Mouse (Mus musculus) lung, embryonic 14.5 days (tissue): ENCODE results near the gene Rundc3a. TPM values are rescaled to one million over a fixed set of nuclear protein-coding genes. Genes with fewer than 3 reads are reported as not detected.
A peak's percentile ranks its signal among the peaks of the same experiment; 100 is the strongest.

ENCODE experiments used
- ATAC-seq: fragments of 200-750 bp; cut with Nextera tagmentation; 2 replicates; pipeline ENCODE4 v1.8.0; 2017; ENCODE audit warnings: mild to moderate bottlenecking, moderate TSS enrichment, moderate library complexity; ENCODE audit not compliant: insufficient read depth
- DNase-seq: peaks from one replicate; pipeline ENCODE4 v3.0.0-alpha.2; 2015
- H3K27ac ChIP-seq: fragments of 300-500 bp; sonication (generic); 2 replicates; pipeline ENCODE4 v1.5.1; 2014; ENCODE audit warnings: low read depth, mild to moderate bottlenecking, moderate library complexity
- H3K27me3 ChIP-seq: fragments of 300-500 bp; sonication (generic); 2 replicates; pipeline ENCODE4 v1.6.1; 2014; ENCODE audit warnings: low read length, control low read depth; ENCODE audit not compliant: insufficient read depth
- H3K36me3 ChIP-seq: fragments of 300-500 bp; sonication (generic); 2 replicates; pipeline ENCODE4 v1.6.1; 2014; ENCODE audit warnings: control low read depth; ENCODE audit not compliant: insufficient read depth
- H3K4me1 ChIP-seq: fragments of 300-500 bp; sonication (generic); 2 replicates; pipeline ENCODE4 v1.6.1; 2014; ENCODE audit warnings: antibody characterized with exemption, control low read depth; ENCODE audit not compliant: insufficient read depth
- H3K4me2 ChIP-seq: fragments of 300-500 bp; sonication (generic); 2 replicates; pipeline ENCODE4 v1.6.1; 2014; ENCODE audit warnings: mild to moderate bottlenecking
- H3K4me3 ChIP-seq: fragments of 300-500 bp; sonication (generic); 2 replicates; pipeline ENCODE4 v1.5.1; 2014; ENCODE audit warnings: low read depth, low read length
- H3K9ac ChIP-seq: fragments of 300-500 bp; sonication (generic); 2 replicates; pipeline ENCODE4 v1.6.1; 2014
- H3K9me3 ChIP-seq: fragments of 300-500 bp; sonication (generic); 2 replicates; pipeline ENCODE4 v1.6.1; 2016; ENCODE audit warnings: low read depth, low read length, control low read depth
- CTCF ChIP-seq: IDR thresholded peaks from 2 replicates; pipeline ENCODE4 v1.5.1; 2016; ENCODE audit warnings: antibody characterized with exemption, low read depth
- WGBS: fragments of 180-500 bp; shearing (Covaris S2); extraction: QIAGEN DNeasy Blood & Tissue Kit; methylation state at CpG from one replicate; pipeline ENCODE4 v1.1.7; 2014; 5-methylcytosine and 5-hydroxymethylcytosine counted together
- polyA plus RNA-seq: library from polyadenylated mRNA; unstranded; fragments of >200 nt; fragmentation: Nextera tagmentation; extraction: Ambion mirVana; gene quantifications from 2 replicates; pipeline ENCODE4 v1.2.1, GENCODE M21; 2014

Rundc3a gene
- polyA plus RNA-seq, 1 experiment from 2014 or later = 1.1 TPM

GRCm38 (mm10) chr11:102400513-102401084, 7.4 kb downstream of the Rundc3a start:
- 19% methylated on average over 12 of the region's 12 CpGs for WGBS
- 0 out of 2 replicates have a peak, but pooled peaks cover 6% of the 10 kb centered on the region for H3K4me1 ChIP-seq
- no peak overlapping the region for H3K9ac ChIP-seq
- no peak overlapping the region; the same call in 1 of the 2 replicates for H3K4me3 ChIP-seq
- no peak for ATAC-seq
- no peak for DNase-seq
- TF ChIP-seq CTCF = no peak
- peaks cover 29% of the 10 kb centered on the region for H3K36me3 ChIP-seq
- H3K9me3 ChIP-seq = no peaks in the 10 kb centered on the region
- peaks cover 47% of the 10 kb centered on the region for H3K27me3 ChIP-seq
- H3K27ac ChIP-seq = no peak overlapping the region
- no peak overlapping the region for H3K4me2 ChIP-seq

DNA sequence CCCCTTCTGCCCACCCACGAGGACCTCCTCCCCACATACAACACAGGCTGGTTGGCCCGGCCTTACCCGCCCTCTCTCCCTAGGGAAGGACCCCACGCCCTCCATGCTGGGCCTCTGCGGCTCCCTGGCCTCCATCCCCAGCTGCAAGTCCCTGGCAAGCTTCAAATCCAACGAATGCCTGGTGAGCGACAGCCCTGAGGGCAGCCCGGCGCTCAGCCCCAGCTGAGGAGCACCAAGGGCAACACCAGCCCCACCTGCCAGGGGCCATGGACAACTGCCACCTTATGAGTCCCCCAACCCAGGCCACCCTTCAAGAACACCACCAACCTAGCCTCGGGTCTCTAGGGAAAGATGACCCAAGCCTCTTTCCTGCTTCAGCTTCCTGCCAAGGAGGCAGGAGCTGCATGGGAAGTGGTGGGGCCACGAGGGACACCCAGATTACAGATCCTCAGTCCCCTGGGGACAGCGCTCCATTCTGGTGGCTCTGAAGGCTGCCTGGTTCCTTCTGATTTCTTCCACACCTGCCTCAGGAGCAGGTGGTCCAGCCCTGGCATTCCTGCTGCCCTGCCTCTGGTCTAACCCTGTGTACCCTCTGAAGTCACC, 8.8 kb downstream of the Rundc3a start:
- Histone ChIP-seq H3K27ac (no peak overlapping the region), H3K4me3 (no peak overlapping the region), H3K27me3 (peaks cover 44% of the 10 kb centered on the region), H3K9ac (no peak overlapping the region), H3K4me2 (no peak overlapping the region), H3K9me3 (no peaks in the 10 kb centered on the region), H3K4me1 (peaks cover 13% of the 10 kb centered on the region; the same call in 1 of the 2 replicates), H3K36me3 (peaks cover 29% of the 10 kb centered on the region)
- DNase-seq (no peak), ATAC-seq (no peak)
- TF ChIP-seq CTCF = no peak
- 58% methylated on average over 12 of the region's 12 CpGs for WGBS

DNA sequence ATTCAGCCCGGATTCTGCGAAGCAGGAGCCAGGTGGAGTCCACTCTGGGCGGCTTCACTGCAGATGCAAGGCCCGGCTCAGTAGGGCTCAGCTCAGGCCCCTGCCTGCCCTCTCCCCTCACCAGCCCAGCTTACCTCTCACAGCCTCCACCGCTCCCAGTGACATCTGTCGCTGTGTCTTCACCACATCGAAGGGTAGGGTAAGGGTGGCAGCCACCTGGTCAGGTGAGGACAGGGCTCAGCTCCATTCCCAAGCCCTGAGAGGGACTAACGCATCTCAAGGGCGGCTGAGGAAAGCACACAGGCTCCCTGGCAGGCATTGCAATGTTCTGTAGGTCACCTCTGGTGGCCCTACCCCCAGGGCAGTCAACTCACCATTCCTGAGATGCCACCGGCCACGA, 10.5 kb downstream of the Rundc3a start:
- DNase-seq (no peak), ATAC-seq (no peak)
- Histone ChIP-seq H3K9me3 (no peaks in the 10 kb centered on the region), H3K36me3 (peaks cover 29% of the 10 kb centered on the region), H3K27me3 (peaks cover 31% of the 10 kb centered on the region), H3K9ac (no peak overlapping the region), H3K4me2 (no peak overlapping the region), H3K4me1 (peaks cover 13% of the 10 kb centered on the region; the same call in 1 of the 2 replicates), H3K4me3 (no peak overlapping the region), H3K27ac (no peak overlapping the region)
- no peak for TF ChIP-seq CTCF
- WGBS = 94% methylated on average over 11 of the region's 11 CpGs

- ATAC-seq = no peak
- H3K4me1 ChIP-seq = peaks cover 12% of the 10 kb centered on the region; the same call in 1 of the 2 replicates
- H3K36me3 ChIP-seq = peaks cover 29% of the 10 kb centered on the region
- 69% methylated on average over 18 of the region's 18 CpGs for WGBS
- H3K4me2 ChIP-seq = peak overlapping the region; percentile 7
- H3K9me3 ChIP-seq = no peaks in the 10 kb centered on the region
- no peak for DNase-seq
- no peak overlapping the region for H3K4me3 ChIP-seq
- TF ChIP-seq CTCF = no peak
- no peak overlapping the region for H3K27ac ChIP-seq
- no peak overlapping the region for H3K9ac ChIP-seq
- peaks cover 24% of the 10 kb centered on the region for H3K27me3 ChIP-seq
Measured at GRCm38 (mm10) chr11:102404161-102405010, 11.2 kb downstream of the Rundc3a start.

DNA sequence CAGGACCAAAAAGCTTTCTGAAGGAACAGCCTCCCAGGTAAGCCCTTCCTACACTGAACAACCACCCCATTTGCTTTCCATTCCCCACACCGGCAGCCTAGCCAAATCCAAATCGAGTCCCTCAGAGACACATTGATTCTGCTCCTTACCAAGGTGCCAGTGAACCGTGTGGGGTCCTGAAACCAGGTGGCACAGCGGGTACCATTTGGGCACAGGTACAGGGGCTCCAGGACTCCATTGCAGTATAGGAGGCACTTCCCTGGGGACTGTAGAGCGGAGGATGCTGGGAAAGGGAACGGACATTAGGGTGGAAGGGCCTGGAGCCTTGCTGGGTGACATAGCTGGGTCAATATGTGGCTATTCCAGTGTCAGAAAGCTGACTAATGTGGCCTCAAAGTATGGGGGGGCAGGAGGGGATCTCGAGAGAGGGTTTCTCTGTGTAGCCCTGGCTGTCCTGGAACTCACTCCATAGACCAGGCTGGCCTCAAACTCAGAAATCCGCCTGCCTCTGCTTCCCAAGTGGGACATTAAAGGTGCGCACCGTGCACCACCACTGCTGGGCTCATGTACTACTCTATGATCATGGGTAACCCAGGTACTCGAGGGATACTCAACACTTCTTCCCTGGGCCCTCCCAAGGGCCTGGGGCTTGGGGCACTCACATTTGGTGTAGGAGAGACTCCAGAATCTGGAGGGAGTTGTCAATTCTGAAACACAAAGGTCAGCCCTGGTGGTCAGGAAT, 12.5 kb downstream of the Rundc3a start:
- ATAC-seq = no peak
- 0 out of 2 replicates have a peak overlapping the region, but pooled peaks have one; percentile 95 for H3K27ac ChIP-seq
- peak overlapping the region; percentile 96 for H3K4me2 ChIP-seq
- H3K9ac ChIP-seq = peak overlapping the region; percentile 85
- WGBS = 81% methylated on average over 11 of the region's 11 CpGs
- H3K27me3 ChIP-seq = peaks cover 11% of the 10 kb centered on the region; the same call in 1 of the 2 replicates
- no peak for DNase-seq
- TF ChIP-seq CTCF = no peak
- H3K9me3 ChIP-seq = no peaks in the 10 kb centered on the region
- H3K4me1 ChIP-seq = peaks cover 7% of the 10 kb centered on the region; the same call in 1 of the 2 replicates
- peaks cover 29% of the 10 kb centered on the region for H3K36me3 ChIP-seq
- peak overlapping the region; percentile 80 for H3K4me3 ChIP-seq

GRCm38 (mm10) chr11:102406401-102406800, 13.2 kb downstream of the Rundc3a start:
- Histone ChIP-seq H3K27me3 (0 out of 2 replicates have a peak, but pooled peaks cover 5% of the 10 kb centered on the region), H3K4me2 (peak overlapping the region; percentile 96), H3K9me3 (no peaks in the 10 kb centered on the region), H3K4me3 (peak overlapping the region; percentile 80), H3K27ac (peak overlapping the region; percentile 95; the same call in 1 of the 2 replicates), H3K9ac (peak overlapping the region; percentile 85), H3K36me3 (peaks cover 29% of the 10 kb centered on the region), H3K4me1 (peaks cover 7% of the 10 kb centered on the region; the same call in 1 of the 2 replicates)
- ATAC-seq (no peak), DNase-seq (no peak)
- TF ChIP-seq CTCF = no peak
- 6% methylated on average over 3 of the region's 3 CpGs for WGBS
